Mouse (Mus musculus): ENCODE results near the gene 1700029J07Rik.

1700029J07Rik gene

GRCm38 (mm10) chr8:45975126-45975836 lies at the start of gene 1700029J07Rik, which contains the start of gene Ufsp2:
Gene 1700029J07Rik (minus strand): TSS chr8:45975252.
Gene Ufsp2 (plus strand): TSS chr8:45975528.
- peak; percentile 98 for DNase-seq (ENCODE audit: low spot score in 2 of 2)

GRCm38 (mm10) chr8:46024392-46024791 lies 49.3 kb upstream of the 1700029J07Rik start:
- no peak for DNase-seq (ENCODE audit: low spot score in 2 of 2)

- DNase-seq (ENCODE audit: low spot score in 2 of 2), result no peak
Observed at GRCm38 (mm10) chr8:46022758-46023157, 47.7 kb upstream of the 1700029J07Rik start.

GRCm38 (mm10) chr8:46022203-46022602 lies 47.2 kb upstream of the 1700029J07Rik start:
- peak in 1 of 2 experiments; percentile 25 for DNase-seq (ENCODE audit: low spot score in 2 of 2)

GRCm38 (mm10) chr8:46010746-46011680 lies 36.0 kb upstream of the 1700029J07Rik start:
- DNase-seq (ENCODE audit: low spot score in 2 of 2), result no peak

GRCm38 (mm10) chr8:46010306-46010705 lies 35.3 kb upstream of the 1700029J07Rik start:
- no peak for DNase-seq (ENCODE audit: low spot score in 2 of 2)

- DNase-seq (ENCODE audit: low spot score in 2 of 2), result no peak
Observed at GRCm38 (mm10) chr8:46007050-46007672, 32.1 kb upstream of the 1700029J07Rik start.

GRCm38 (mm10) chr8:46005596-46005995 lies 30.5 kb upstream of the 1700029J07Rik start, which contains the start of gene Ankrd37:
Gene Ankrd37 (minus strand): TSS chr8:46005707.
- DNase-seq (ENCODE audit: low spot score in 2 of 2), result no peak

- peak; percentile 97 for DNase-seq (ENCODE audit: low spot score in 2 of 2)
Observed at GRCm38 (mm10) chr8:45999784-46000705, 25.0 kb upstream of the 1700029J07Rik start.

GRCm38 (mm10) chr8:45999138-45999783 lies 24.2 kb upstream of the 1700029J07Rik start, which contains the start of gene Lrp2bp:
Gene Lrp2bp (plus strand): TSS chr8:45999303.
- DNase-seq (ENCODE audit: low spot score in 2 of 2), result peak in 1 of 2 experiments; percentile 29

GRCm38 (mm10) chr8:45998228-45998627 lies 23.2 kb upstream of the 1700029J07Rik start:
- DNase-seq (ENCODE audit: low spot score in 2 of 2), result no peak

- DNase-seq (ENCODE audit: low spot score in 2 of 2), result no peak
Observed at GRCm38 (mm10) chr8:45995576-45995975, 20.5 kb upstream of the 1700029J07Rik start.

GRCm38 (mm10) chr8:45994111-45994510 lies 19.1 kb upstream of the 1700029J07Rik start:
- DNase-seq (ENCODE audit: low spot score in 2 of 2), result no peak

- DNase-seq (ENCODE audit: low spot score in 2 of 2), result no peak
Observed at GRCm38 (mm10) chr8:45990631-45991310, 15.7 kb upstream of the 1700029J07Rik start.

GRCm38 (mm10) chr8:45988189-45988588 lies 13.1 kb upstream of the 1700029J07Rik start:
- no peak for DNase-seq (ENCODE audit: low spot score in 2 of 2)

GRCm38 (mm10) chr8:45986665-45987064 lies 11.6 kb upstream of the 1700029J07Rik start:
- DNase-seq (ENCODE audit: low spot score in 2 of 2), result no peak

- no peak for DNase-seq (ENCODE audit: low spot score in 2 of 2)
Observed at GRCm38 (mm10) chr8:45975837-45976468, 901 bp upstream of the 1700029J07Rik start.

GRCm38 (mm10) chr8:45973988-45974505 lies 1.0 kb downstream of the 1700029J07Rik start:
- no peak for DNase-seq (ENCODE audit: low spot score in 2 of 2)

GRCm38 (mm10) chr8:45970894-45971293 lies 4.2 kb downstream of the 1700029J07Rik start:
- DNase-seq (ENCODE audit: low spot score in 2 of 2), result no peak

Measured in right cerebral cortex, postnatal 36 days (tissue).